Mouse (Mus musculus): ENCODE measurements around the gene Pcgf6.

GRCm38 (mm10) chr19:46984726-46985622 is 65.7 kb downstream of the Pcgf6 start:
- TF ChIP-seq POLR2A (IDR thresholded peaks at IDR 0.05; ENCODE audit: borderline replicate concordance, low read depth, low read length) (no peak), CTCF (IDR thresholded peaks at IDR 0.05; ENCODE audit: low read depth, low read length) (no peak)

All from bone marrow macrophage, adult 2 months (primary cell).